Mouse (Mus musculus) kidney, adult 2 months (tissue): ENCODE measurements around the gene Kirrel3. TPM values are rescaled to one million over a fixed set of nuclear protein-coding genes. Genes with fewer than 3 reads are reported as not detected.

Source experiments
- DNase-seq: peaks from one replicate; pipeline ENCODE4 v3.0.0; 2021
- H3K27ac ChIP-seq: fragments of 200-500 bp; 2 replicates; pipeline ENCODE4 v1.5.1; 2012; ENCODE audit warnings: low read depth, low read length, control low read depth, inconsistent platforms; ENCODE audit not compliant: insufficient read depth
- H3K27me3 ChIP-seq: fragments of 200-500 bp; replicated peaks from 2 replicates; pipeline ENCODE4 v1.6.1; 2012; ENCODE audit warnings: mild to moderate bottlenecking, moderate library complexity, low read length, inconsistent platforms; ENCODE audit not compliant: control insufficient read depth, insufficient read depth
- H3K36me3 ChIP-seq: fragments of 200-500 bp; 2 replicates; pipeline ENCODE4 v1.6.1; 2012; ENCODE audit warnings: mild to moderate bottlenecking, moderate library complexity, low read length, inconsistent platforms; ENCODE audit not compliant: control insufficient read depth, insufficient read depth
- H3K4me1 ChIP-seq: fragments of 200-500 bp; 2 replicates; pipeline ENCODE4 v1.6.1; 2011; ENCODE audit warnings: low read length; ENCODE audit not compliant: control insufficient read depth, insufficient read depth
- H3K4me3 ChIP-seq: fragments of 200-500 bp; 2 replicates; pipeline ENCODE4 v1.5.1; 2011; ENCODE audit warnings: mild to moderate bottlenecking, low read depth, low read length, control low read depth; ENCODE audit not compliant: insufficient read depth
- CTCF ChIP-seq: fragments of 200-500 bp; conservative IDR thresholded peaks from 2 replicates; pipeline ENCODE4 v1.5.1; 2011; ENCODE audit warnings: low read depth, mild to moderate bottlenecking, control low read depth, low read length, moderate library complexity, mixed read lengths; ENCODE audit not compliant: insufficient read depth, insufficient read length
- POLR2A ChIP-seq: fragments of 200-500 bp; IDR thresholded peaks from one replicate; pipeline ENCODE4 v1.6.1; 2011; ENCODE audit warnings: low read depth, low read length, control low read depth
- WGBS: fragments of 180-500 bp; shearing (Covaris S2); methylation state at CpG from one replicate; pipeline ENCODE4 v1.1.7; 2018; 5-methylcytosine and 5-hydroxymethylcytosine counted together
- polyA plus RNA-seq: library from polyadenylated mRNA; depleted of rRNA; stranded (reverse); fragments of >200 nt; gene quantifications from 2 replicates; pipeline ENCODE4 v1.2.3, GENCODE M21; 2012

The Kirrel3 gene
- polyA plus RNA-seq, 1 experiment, result 0.47 TPM

GRCm38 (mm10) chr9:34918976-34919375, 433.3 kb downstream of the Kirrel3 start:
- no peaks in the 10 kb centered on the region for H3K36me3 ChIP-seq
- no peak for TF ChIP-seq POLR2A
- no peak for TF ChIP-seq CTCF
- no peak for DNase-seq
- no peak overlapping the region for H3K27ac ChIP-seq
- no peaks in the 10 kb centered on the region for H3K4me1 ChIP-seq
- WGBS, result 94% methylated on average over 5 of the region's 5 CpGs
- no peak overlapping the region for H3K4me3 ChIP-seq
- H3K27me3 ChIP-seq, result no peaks in the 10 kb centered on the region

- Histone ChIP-seq H3K36me3 (no peaks in the 10 kb centered on the region), H3K27ac (no peak overlapping the region), H3K4me3 (no peak overlapping the region), H3K27me3 (no peaks in the 10 kb centered on the region), H3K4me1 (no peaks in the 10 kb centered on the region)
- TF ChIP-seq POLR2A, result no peak
- TF ChIP-seq CTCF, result no peak
- WGBS, result 72% methylated on average over 3 of the region's 3 CpGs
- DNase-seq, result no peak
These were observed 434.4 kb downstream of the Kirrel3 start for GRCm38 (mm10) chr9:34920116-34920515.

- peak; percentile 13 for DNase-seq
- Histone ChIP-seq H3K4me3 (no peak overlapping the region), H3K27me3 (no peaks in the 10 kb centered on the region), H3K36me3 (no peaks in the 10 kb centered on the region), H3K27ac (no peak overlapping the region), H3K4me1 (no peaks in the 10 kb centered on the region)
- 94% methylated on average over 1 of the region's 1 CpGs for WGBS
- TF ChIP-seq CTCF (no peak), POLR2A (no peak)
These were observed 436.2 kb downstream of the Kirrel3 start for GRCm38 (mm10) chr9:34921941-34922340.

GRCm38 (mm10) chr9:34922716-34923115, 437.0 kb downstream of the Kirrel3 start:
- TF ChIP-seq CTCF (no peak), POLR2A (no peak)
- H3K36me3 ChIP-seq, result no peaks in the 10 kb centered on the region
- H3K4me3 ChIP-seq, result no peak overlapping the region
- H3K27me3 ChIP-seq, result no peaks in the 10 kb centered on the region
- DNase-seq, result no peak
- 69% methylated on average over 6 of the region's 6 CpGs for WGBS
- no peaks in the 10 kb centered on the region for H3K4me1 ChIP-seq
- no peak overlapping the region for H3K27ac ChIP-seq

- TF ChIP-seq POLR2A, result no peak
- TF ChIP-seq CTCF, result no peak
- H3K27ac ChIP-seq, result no peak overlapping the region
- no peaks in the 10 kb centered on the region for H3K36me3 ChIP-seq
- WGBS, result 70% methylated on average over 14 of the region's 14 CpGs
- no peak overlapping the region for H3K4me3 ChIP-seq
- DNase-seq, result no peak
- H3K4me1 ChIP-seq, result no peaks in the 10 kb centered on the region
- no peaks in the 10 kb centered on the region for H3K27me3 ChIP-seq
These were observed 437.6 kb downstream of the Kirrel3 start for GRCm38 (mm10) chr9:34923134-34923931.

- Histone ChIP-seq H3K27ac (no peak overlapping the region), H3K36me3 (no peaks in the 10 kb centered on the region), H3K4me1 (no peaks in the 10 kb centered on the region), H3K27me3 (no peaks in the 10 kb centered on the region), H3K4me3 (no peak overlapping the region)
- DNase-seq, result no peak
- WGBS, result 41% methylated on average over 5 of the region's 5 CpGs
- TF ChIP-seq POLR2A (no peak), CTCF (no peak)
These were observed 439.9 kb downstream of the Kirrel3 start for GRCm38 (mm10) chr9:34925616-34926015.

DNA sequence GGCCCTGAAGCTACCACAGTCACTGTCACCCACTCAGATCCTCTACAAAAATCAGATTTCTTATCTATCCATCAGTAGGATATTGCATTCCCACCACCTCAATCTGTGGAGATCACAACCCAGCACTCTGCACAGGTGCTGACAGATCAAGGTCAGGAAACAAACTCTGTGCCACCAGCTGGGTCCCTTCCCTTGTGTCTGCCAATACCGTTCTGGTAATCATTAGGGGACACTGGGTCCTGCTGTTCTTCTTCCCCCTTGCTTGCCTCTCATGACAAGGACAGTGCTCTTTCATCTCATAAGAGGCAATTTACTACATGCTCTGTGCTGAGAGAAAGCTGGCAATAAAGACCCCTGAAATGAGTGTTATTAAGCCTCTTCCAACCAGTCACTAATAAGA, 444.7 kb downstream of the Kirrel3 start:
- Histone ChIP-seq H3K4me3 (no peak overlapping the region), H3K36me3 (no peaks in the 10 kb centered on the region), H3K4me1 (no peaks in the 10 kb centered on the region), H3K27me3 (no peaks in the 10 kb centered on the region), H3K27ac (no peak overlapping the region)
- DNase-seq, result no peak
- WGBS, result 40% methylated on average over 1 of the region's 1 CpGs
- TF ChIP-seq CTCF, result no peak
- TF ChIP-seq POLR2A, result no peak

DNA sequence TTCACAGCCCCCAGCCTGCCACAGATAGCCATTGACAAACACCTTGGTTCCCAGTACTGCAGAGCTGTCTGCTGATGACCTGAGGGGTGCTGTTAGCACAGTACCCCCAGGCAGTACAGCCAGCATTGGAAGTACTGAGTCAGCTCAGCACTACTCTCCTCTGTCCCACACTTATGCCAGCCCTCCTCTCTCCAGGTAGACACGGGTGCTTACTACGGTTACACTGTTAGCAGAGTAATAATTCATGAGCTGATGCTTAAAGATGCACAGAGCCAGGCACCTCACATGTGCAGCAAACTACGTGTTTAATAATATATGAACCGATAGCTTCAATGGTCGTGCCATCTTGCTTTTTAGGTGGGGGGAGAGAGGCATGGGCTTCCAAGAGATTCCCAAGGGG, 452.4 kb downstream of the Kirrel3 start:
- Histone ChIP-seq H3K27me3 (no peaks in the 10 kb centered on the region), H3K4me1 (no peaks in the 10 kb centered on the region), H3K36me3 (no peaks in the 10 kb centered on the region), H3K27ac (no peak overlapping the region), H3K4me3 (no peak overlapping the region)
- TF ChIP-seq CTCF, result no peak
- TF ChIP-seq POLR2A, result no peak
- WGBS, result 76% methylated on average over 5 of the region's 5 CpGs
- no peak for DNase-seq
